Mouse (Mus musculus) testis, adult 2 months (tissue): ENCODE results near the gene Mmrn2.

Experiments used
- CTCF ChIP-seq: fragments of 200-500 bp; IDR thresholded peaks from 2 replicates; pipeline ENCODE4 v1.5.1; 2012; ENCODE audit warnings: low read depth, mild to moderate bottlenecking, inconsistent platforms, low read length, moderate library complexity; ENCODE audit not compliant: control insufficient read depth, insufficient read depth, insufficient replicate concordance
- POLR2A ChIP-seq: fragments of 200-500 bp; IDR thresholded peaks from 2 replicates; pipeline ENCODE4 v1.6.1; 2012; ENCODE audit warnings: low read depth, mild to moderate bottlenecking, inconsistent platforms, low read length, moderate library complexity; ENCODE audit not compliant: control insufficient read depth

- TF ChIP-seq CTCF (no peak), POLR2A (no peak)
Observed at GRCm38 (mm10) chr14:34355301-34355700, 20.0 kb upstream of the Mmrn2 start, which contains the start of gene Fam25c.
